Mouse (Mus musculus): ENCODE results near the gene Siva1.

Siva1 gene

DNA sequence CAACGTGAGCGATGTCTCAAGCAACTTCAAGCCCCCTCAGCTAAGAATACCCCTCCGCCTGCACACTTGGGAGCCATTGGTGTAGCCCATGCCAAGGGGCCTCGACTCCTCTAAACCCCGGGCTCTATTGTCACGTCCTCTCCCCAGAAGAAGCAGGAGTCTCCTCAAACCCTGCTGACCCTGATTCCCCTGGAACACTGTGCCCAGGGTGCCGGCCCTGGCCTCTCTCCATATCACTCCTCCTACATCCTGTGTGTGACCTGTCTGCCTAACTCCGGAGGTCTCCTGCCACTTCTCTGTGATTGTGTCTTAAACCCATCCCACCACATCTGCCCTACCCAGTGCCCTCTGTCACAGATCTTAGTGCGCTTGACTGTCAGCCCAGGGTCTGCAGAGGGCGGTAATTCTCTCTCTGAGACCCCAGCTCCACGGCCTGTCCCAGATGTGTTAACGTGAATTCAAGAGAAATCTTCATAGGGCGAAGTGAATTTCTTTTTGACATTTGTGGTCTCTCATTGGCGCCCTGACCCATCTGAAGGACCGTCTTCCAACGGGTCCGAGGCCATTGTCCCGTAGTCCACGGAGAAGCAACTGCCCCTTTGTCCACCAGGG lies 33.6 kb downstream of the Siva1 start:
- DNase-seq (ENCODE audit: low read depth, low spot score): no peak

DNA sequence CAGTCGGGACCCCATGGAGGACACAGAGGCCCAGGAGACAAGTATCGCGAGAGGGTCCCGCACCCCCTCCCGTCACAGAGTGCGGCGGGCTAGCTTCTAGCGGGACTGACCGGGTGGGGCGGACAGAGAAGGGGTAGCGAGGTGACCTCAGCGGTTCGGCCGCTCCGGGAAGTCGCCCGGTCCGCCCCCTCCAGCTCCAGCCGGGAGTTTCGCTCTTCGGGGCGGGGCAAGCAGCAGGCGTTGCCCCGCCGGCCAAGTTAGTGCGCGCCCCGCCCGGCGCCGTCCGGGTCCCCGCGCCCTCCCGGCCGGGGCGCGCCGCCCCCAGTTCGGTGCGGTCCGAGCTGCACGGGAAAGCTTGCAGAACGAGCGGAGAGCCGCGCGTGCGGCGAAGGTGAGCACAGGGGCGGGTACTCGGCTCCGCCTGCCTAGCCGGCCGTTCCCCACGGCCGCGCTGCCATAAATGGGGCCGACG lies 34.1 kb downstream of the Siva1 start, which contains the start of gene Zbtb42:
Zbtb42 (plus strand) TSS at position 274 of the 472 bp plus-strand sequence.
- DNase-seq (ENCODE audit: low read depth, low spot score): no peak

GRCm38 (mm10) chr12:112679027-112679996 lies 34.8 kb downstream of the Siva1 start:
- DNase-seq (ENCODE audit: low read depth, low spot score): peak; percentile 64

DNA sequence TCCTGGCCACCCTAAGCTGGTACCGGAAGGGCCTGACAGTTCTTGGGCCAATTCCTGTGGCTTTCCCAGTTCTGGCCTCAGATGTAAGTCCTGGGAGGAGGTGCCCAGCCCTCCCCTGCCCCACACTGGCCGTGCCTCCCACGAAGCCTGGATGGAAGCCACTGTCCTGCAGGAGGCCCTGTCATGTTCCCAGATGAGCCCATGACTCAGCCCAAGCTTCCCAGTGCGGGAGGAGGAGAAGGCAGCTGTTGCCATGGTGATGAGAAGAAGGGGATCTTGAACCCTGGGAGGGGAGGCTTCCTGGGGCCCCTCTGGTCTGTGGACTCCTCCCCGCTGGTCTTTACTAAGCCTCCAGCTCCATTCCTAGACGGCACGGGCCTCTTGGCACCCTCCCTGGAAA lies 38.9 kb downstream of the Siva1 start:
- no peak for DNase-seq (ENCODE audit: low read depth, low spot score)

GRCm38 (mm10) chr12:112688458-112688857 lies 44.0 kb downstream of the Siva1 start:
- peak; percentile 58 for DNase-seq (ENCODE audit: low read depth, low spot score)

GRCm38 (mm10) chr12:112693185-112694126 lies 49.0 kb downstream of the Siva1 start:
- peak; percentile 95 for DNase-seq (ENCODE audit: low read depth, low spot score)

DNA sequence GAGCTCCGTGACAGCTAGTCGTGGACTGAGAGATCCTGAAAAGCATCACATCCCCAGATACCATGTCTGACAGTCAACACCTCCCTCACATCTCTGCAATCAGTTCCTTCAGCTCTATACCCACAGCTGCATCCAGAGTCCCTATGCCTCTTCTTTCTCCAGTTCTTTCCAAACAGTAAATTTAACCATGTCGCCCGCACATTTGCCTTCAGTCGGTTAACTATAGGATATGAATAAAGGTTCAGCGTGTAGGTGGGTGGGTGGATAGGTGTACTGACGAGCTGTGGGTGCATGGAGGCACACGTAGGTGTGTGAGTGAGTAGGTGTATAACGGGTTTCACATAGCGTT lies 49.6 kb downstream of the Siva1 start:
- peak; percentile 55 for DNase-seq (ENCODE audit: low read depth, low spot score)

- no peak for DNase-seq (ENCODE audit: low read depth, low spot score)
These were observed 52.4 kb downstream of the Siva1 start for GRCm38 (mm10) chr12:112696806-112697425.

Measured in A20 (cell line).